Mouse (Mus musculus) G1E (cell line): ENCODE measurements around the gene Gm13278. TPM values are rescaled to one million over a fixed set of nuclear protein-coding genes. Genes with fewer than 3 reads are reported as not detected.
"Not testable (repeated sequence)": the region's sequence is repeated elsewhere in the genome, so short reads cannot be mapped to it uniquely, and the experiment has no call there.

Source experiments
- ATAC-seq: 2 replicates; pipeline ENCODE4 v1.8.0; 2016; ENCODE audit warnings: mild to moderate bottlenecking; ENCODE audit not compliant: insufficient number of reproducible peaks, poor library complexity, low FRiP score, severe bottlenecking; ENCODE audit errors: extremely low read depth
- DNase-seq: peaks from one replicate; pipeline ENCODE4 v3.0.0; 2012; ENCODE audit warnings: low spot score
- H3K27me3 ChIP-seq: 2 replicates; pipeline ENCODE4 v1.6.1; 2012; ENCODE audit warnings: mild to moderate bottlenecking, low read length, inconsistent platforms; ENCODE audit not compliant: insufficient read depth
- H3K36me3 ChIP-seq: replicated peaks from 2 replicates; pipeline ENCODE3; 2012; ENCODE audit warnings: mild to moderate bottlenecking, inconsistent platforms
- H3K4me1 ChIP-seq: 2 replicates; pipeline ENCODE4 v1.6.1; 2012; ENCODE audit warnings: low read depth, low read length, inconsistent platforms, mixed read lengths; ENCODE audit not compliant: insufficient read depth
- H3K4me3 ChIP-seq: 2 replicates; pipeline ENCODE4 v1.5.1; 2012; ENCODE audit warnings: low read depth, mild to moderate bottlenecking, inconsistent platforms, low read length, moderate library complexity, mixed read lengths
- H3K9me3 ChIP-seq: replicated peaks from 2 replicates; pipeline ENCODE4 v1.6.1; 2012; ENCODE audit warnings: inconsistent platforms
- CTCF ChIP-seq: IDR thresholded peaks from 2 replicates; pipeline ENCODE4 v1.5.1; 2012; ENCODE audit warnings: low read depth, low read length, inconsistent platforms, mixed read lengths
- GATA1 ChIP-seq: IDR thresholded peaks from 2 replicates; pipeline ENCODE4 v1.6.1; 2012; ENCODE audit warnings: borderline replicate concordance, low read length, inconsistent platforms, mixed read lengths
- GATA2 ChIP-seq: IDR thresholded peaks from 2 replicates; pipeline ENCODE4 v1.6.1; 2012; ENCODE audit warnings: low read depth, low read length, inconsistent platforms, borderline replicate concordance
- POLR2AphosphoS5 ChIP-seq: IDR thresholded peaks from 2 replicates; pipeline ENCODE4 v1.6.1; 2012; ENCODE audit warnings: low read depth, low read length, inconsistent platforms; ENCODE audit not compliant: insufficient replicate concordance
- TAL1 ChIP-seq: conservative IDR thresholded peaks from 2 replicates; pipeline ENCODE4 v1.6.1; 2012; ENCODE audit warnings: low read depth, low read length, inconsistent platforms, mixed read lengths
- polyA plus RNA-seq: library from polyadenylated mRNA; stranded (reverse); fragments of >175 nt; gene quantifications from 2 replicates; pipeline ENCODE4 v1.2.3, GENCODE M21; 2012
- total RNA-seq, 2 experiments: library from RNA; stranded (forward) in 1 of 2; stranded (reverse) in 1 of 2; fragments of 200-1000 nt in 1 of 2; fragments of >200 nt in 1 of 2; fragmentation: Nextera tagmentation in 1 of 2; gene quantifications; 2 replicates each; pipeline ENCODE4 v1.2.3; 2014 to 2017

Gm13278 gene
- total RNA-seq (2014; fragmentation: Nextera tagmentation) (not detected in 2 replicates), total RNA-seq (2017) (not detected in 2 replicates), polyA plus RNA-seq (not detected in 2 replicates)

DNA sequence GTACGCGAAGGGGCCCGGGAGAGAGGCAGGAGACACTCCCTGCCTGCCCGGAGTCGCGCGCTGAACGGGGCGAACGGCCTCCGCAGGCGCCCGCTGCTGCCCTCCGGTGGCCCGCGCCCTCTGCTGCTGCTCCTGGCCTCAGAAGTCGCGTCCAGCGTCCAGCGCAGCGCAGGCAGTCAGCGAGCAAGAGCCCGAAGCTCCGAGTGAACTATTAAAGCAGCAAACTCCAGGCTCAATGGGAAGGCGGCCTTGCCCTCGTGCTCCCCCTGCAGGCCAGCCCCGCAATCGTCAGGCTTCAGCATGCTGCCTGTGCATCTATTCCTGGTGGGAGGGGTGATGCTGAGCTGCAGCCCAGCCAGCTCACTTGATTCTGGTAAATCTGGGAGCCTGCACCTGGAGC is at the start of gene Gm13278:
Gm13278 (plus strand) TSS at position 301 of the 400 bp plus-strand sequence.
- H3K4me3 ChIP-seq, H3K9me3 ChIP-seq, H3K27me3 ChIP-seq, ATAC-seq, H3K4me1 ChIP-seq, DNase-seq, H3K36me3 ChIP-seq: not testable (repeated sequence)

DNA sequence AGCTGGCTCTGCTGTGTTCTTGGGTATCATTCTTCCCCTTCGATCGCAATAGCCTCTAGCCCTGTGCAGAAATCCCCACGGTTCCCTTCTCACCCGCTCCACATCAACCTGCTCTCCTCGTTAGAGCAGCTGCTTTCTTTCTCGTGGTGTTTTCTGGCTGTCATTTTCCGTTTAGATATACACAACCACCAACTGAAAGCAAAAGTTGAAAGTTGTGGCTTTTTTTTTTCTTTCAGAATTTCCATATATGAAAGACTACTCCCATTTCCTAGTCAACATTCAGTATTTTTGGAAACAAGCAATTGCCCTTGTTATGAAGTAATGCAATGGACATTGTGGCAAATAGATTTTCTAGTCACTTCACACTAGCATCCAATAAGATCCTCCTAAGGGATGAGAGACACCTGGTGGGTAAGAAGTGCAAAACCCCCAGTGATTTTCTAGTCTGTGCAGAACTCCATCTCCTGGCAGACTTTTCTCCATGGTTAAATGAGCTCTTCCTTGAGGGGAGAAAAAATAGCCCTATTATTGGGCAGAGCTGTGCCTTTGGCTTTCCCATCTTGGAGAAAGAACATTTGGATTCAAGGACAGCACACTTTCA is 48.5 kb upstream of the Gm13278 start:
- Histone ChIP-seq H3K4me1 (no peaks in the 10 kb centered on the region; the same call in 1 of the 2 replicates), H3K36me3 (no peaks in the 10 kb centered on the region), H3K27me3 (peaks cover 6% of the 10 kb centered on the region; the same call in 1 of the 2 replicates), H3K4me3 (no peak overlapping the region), H3K9me3 (no peaks in the 10 kb centered on the region)
- ATAC-seq, result no peak
- no peak for DNase-seq
- TF ChIP-seq TAL1 (no peak), CTCF (no peak), GATA2 (no peak), GATA1 (no peak), POLR2AphosphoS5 (no peak)

DNA sequence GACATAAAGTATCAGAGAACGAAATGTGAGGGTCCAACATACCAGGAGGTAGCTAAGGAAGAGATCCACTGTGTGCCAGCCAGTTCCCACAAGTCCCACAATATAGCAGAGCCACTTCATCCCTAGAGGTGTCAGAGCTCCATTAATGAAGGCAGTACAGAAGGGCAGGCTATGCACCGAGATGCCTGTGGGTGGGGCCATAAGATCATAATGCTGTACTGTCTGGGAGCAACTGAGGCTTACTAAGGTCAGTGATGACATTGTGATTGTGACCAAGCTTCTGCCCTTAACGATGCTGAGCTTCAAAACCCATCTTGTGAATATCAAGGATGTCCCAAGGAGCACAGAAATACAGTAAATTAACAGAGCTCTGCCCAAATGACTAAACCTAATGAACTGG is 47.1 kb upstream of the Gm13278 start:
- TF ChIP-seq GATA2 (no peak), TAL1 (no peak), POLR2AphosphoS5 (no peak), GATA1 (no peak), CTCF (no peak)
- peaks cover 6% of the 10 kb centered on the region; the same call in 1 of the 2 replicates for H3K27me3 ChIP-seq
- H3K4me3 ChIP-seq, result no peak overlapping the region
- H3K36me3 ChIP-seq, result no peaks in the 10 kb centered on the region
- DNase-seq (no peak), ATAC-seq (no peak)
- H3K9me3 ChIP-seq, result no peaks in the 10 kb centered on the region
- H3K4me1 ChIP-seq, result no peaks in the 10 kb centered on the region; the same call in 1 of the 2 replicates

DNA sequence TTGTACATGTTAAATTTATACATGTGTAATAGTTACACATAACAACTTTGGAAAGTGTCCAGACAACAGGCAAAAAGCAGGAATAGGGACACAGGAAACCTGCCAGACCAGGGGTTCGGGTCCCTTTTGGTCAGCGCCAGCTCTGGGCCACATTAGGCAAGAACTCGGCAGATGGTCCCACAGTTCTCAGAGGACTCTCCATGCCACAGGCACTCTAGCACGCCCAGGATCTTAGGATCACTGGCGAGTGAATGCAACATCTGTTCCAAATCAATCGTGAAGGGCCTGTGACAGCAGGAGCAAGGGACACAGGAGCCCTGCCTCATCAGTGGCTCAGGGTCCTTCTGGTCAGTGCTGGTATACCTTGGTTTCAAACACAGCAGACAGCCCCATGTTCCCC is 41.4 kb upstream of the Gm13278 start:
- Histone ChIP-seq H3K4me1 (no peaks in the 10 kb centered on the region), H3K9me3 (no peaks in the 10 kb centered on the region), H3K4me3 (no peak overlapping the region), H3K27me3 (no peaks in the 10 kb centered on the region; the same call in 1 of the 2 replicates), H3K36me3 (no peaks in the 10 kb centered on the region)
- DNase-seq (no peak), ATAC-seq (no peak)
- no peak for TF ChIP-seq POLR2AphosphoS5
- TF ChIP-seq CTCF, result no peak
- no peak for TF ChIP-seq GATA1
- TF ChIP-seq TAL1, result no peak
- TF ChIP-seq GATA2, result no peak

GRCm38 (mm10) chr4:88754818-88755340 is 36.5 kb upstream of the Gm13278 start, which contains the start of gene Gm13271:
TSS of gene Gm13271 (plus strand) at chr4:88754868.
- not testable (repeated sequence) for H3K9me3 ChIP-seq, H3K4me3 ChIP-seq, H3K36me3 ChIP-seq, H3K27me3 ChIP-seq, ATAC-seq, H3K4me1 ChIP-seq, DNase-seq

DNA sequence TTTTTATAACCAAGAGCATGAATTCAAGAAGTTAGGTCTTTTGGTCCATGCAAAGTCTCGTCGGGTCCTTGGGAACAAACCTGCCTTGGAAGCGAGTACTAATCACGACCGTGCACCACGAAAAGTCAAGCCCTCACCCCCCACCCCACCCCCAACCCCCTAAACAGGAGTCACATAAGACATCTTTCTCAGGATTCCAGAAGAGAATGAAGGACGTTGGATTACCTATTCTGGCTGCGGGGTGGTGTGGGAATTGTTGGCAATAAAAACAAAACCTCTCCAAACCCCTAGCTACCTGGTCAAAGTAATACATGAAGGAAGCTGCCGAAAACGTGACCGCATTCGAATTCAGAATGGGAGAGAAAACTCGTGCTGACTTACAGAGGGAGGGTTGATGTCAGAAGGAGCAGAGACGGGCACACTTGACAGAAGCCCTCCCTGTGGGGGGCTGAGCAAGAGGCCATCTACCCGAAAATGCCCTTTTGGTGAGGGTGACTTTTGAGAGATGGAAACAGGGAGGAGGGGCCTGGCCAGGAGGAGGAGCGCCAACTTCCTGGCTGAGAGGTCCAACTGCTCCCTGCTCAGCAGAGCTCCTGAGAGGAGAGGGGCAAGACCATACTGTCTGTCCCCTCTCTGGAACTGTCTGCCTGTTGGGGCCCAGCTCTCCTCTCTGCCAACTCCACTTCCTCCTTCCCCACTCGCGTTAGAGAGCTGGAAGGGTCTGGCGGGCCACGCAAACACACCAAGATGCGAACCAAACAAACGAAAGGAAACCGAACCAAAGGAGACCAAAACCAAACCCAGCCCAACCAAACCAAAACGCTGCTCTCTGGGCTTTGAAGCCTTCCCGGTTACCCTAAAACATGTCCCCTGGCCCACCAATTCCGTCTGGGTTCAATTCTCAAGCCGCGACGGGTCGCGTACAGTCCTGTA is 34.5 kb upstream of the Gm13278 start:
- DNase-seq, H3K27me3 ChIP-seq, H3K4me1 ChIP-seq, H3K9me3 ChIP-seq, H3K4me3 ChIP-seq, ATAC-seq, H3K36me3 ChIP-seq: not testable (repeated sequence)

DNA sequence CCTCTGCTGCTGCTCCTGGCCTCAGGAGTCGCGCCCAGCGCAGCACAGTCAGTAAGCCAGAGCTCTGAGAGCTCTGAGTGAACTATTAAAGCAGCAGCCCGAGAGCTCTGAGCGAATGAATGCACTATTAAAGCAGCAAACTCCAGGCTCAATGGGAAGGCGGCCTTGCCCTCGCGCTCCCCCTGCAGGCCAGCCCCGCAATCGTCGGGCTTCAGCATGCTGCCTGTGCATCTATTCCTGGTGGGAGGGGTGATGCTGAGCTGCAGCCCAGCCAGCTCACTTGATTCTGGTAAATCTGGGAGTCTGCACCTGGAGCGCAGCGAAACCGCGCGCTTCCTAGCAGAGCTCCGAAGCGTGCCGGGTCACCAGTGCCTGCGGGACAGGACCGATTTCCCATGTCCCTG is 33.7 kb upstream of the Gm13278 start:
- not testable (repeated sequence) for DNase-seq, H3K4me3 ChIP-seq, H3K36me3 ChIP-seq, H3K27me3 ChIP-seq, H3K9me3 ChIP-seq, H3K4me1 ChIP-seq, ATAC-seq

DNA sequence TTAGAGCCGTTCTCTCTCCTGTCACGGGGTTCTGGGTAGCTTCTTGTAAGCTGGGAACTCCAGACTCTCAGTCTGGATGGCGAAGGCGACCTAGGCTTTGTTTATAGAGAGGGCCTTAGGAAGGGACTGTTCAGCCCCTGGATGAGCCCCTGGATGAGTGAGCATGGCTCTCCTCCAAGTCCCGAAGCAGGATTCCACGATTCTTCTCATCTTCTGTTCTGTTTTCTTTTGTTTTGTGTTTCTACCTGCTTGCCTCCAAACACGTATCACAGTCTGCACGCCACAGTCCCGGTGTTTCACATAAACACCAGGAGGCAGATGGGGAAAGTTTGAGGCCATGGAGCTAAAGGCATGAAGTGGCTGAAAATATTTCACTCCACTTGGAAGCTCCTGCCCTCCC is 32.6 kb upstream of the Gm13278 start:
- H3K36me3 ChIP-seq, H3K9me3 ChIP-seq, H3K4me3 ChIP-seq, H3K27me3 ChIP-seq, DNase-seq, ATAC-seq, H3K4me1 ChIP-seq: not testable (repeated sequence)

- H3K27me3 ChIP-seq, DNase-seq, H3K4me3 ChIP-seq, H3K4me1 ChIP-seq, H3K9me3 ChIP-seq, ATAC-seq, H3K36me3 ChIP-seq: not testable (repeated sequence)
Measured at GRCm38 (mm10) chr4:88759610-88760268, 31.6 kb upstream of the Gm13278 start, which contains the start of gene Gm13283. TSS of gene Gm13283 (plus strand) at chr4:88760119.
